Mouse (Mus musculus) embryo, embryonic 11 days (tissue): ENCODE data around the gene Ttc22.

ENCODE experiments used
- DNase-seq: peaks from one replicate; pipeline ENCODE4 v3.0.0-alpha.2; 2015

Ttc22 gene

GRCm38 (mm10) chr4:106617056-106617455, 5.2 kb upstream of the Ttc22 start, which contains the start of gene Lexm:
Gene Lexm (minus strand): TSS chr4:106617241.
- DNase-seq = peak; percentile 52

GRCm38 (mm10) chr4:106618898-106619297, 3.3 kb upstream of the Ttc22 start:
- no peak for DNase-seq

DNA sequence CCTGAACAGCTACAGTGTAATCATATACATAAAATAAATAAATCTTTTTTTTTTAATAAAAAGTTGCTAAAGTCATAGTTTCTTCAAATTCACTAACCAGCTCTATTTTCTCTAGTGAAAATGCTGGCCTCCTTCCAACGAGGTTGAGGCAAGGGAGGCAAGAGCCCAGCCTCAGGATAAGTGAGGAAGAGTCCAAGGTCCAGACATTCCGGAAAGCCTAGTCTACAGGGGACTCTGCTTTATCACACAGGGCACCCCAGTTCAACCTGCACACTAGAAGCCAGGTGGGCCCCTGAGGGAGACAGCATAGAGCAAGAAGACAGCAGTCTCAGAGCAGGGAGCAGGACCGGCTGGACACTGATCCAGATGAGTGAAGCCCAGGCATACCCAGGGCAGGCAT, 804 bp upstream of the Ttc22 start:
- no peak for DNase-seq

DNA sequence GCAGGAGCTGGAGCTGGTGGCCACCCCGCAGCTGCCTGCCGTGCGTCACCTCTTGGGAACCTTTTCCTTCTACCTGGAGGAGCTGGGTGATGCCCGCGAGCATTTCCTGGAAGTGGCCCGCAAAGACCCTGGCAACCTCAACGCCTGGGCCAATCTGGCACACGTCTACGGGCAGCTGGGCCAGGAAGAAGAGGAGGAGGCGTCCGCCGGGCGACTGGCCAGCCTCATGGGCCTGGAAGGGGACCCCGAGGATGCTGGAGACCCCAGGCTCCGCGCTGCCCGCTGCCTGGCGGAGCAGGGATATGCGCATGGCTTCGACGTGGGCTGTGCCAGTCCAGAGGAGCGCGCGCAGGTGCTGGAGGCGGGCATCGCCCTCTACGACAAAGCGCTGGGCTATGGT, 480 bp downstream of the Ttc22 start:
- DNase-seq = no peak

GRCm38 (mm10) chr4:106624271-106624670, 2.0 kb downstream of the Ttc22 start:
- DNase-seq = no peak

DNA sequence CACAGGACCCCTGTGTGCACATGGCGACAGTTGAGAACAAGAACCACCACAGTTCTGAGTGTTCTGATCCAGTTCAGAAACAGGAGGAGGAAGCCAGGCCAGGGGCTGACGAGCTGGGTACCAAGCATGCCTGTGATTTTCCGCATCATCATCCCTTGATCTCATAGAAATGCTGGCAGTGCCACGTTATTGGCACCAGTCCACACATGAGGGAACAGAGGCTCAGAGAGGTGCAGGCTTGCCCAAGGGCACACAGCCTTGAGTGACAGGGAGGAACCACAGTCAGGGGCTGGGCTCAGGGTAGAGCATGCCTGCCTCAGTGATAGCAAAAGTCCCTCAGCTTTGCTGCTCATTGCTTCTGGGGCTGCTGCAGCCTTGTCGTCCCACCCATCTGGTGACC, 5.6 kb downstream of the Ttc22 start:
- no peak for DNase-seq

GRCm38 (mm10) chr4:106628650-106629360, 6.6 kb downstream of the Ttc22 start:
- no peak for DNase-seq

- no peak for DNase-seq
Measured at GRCm38 (mm10) chr4:106629374-106629773, 7.1 kb downstream of the Ttc22 start.

DNA sequence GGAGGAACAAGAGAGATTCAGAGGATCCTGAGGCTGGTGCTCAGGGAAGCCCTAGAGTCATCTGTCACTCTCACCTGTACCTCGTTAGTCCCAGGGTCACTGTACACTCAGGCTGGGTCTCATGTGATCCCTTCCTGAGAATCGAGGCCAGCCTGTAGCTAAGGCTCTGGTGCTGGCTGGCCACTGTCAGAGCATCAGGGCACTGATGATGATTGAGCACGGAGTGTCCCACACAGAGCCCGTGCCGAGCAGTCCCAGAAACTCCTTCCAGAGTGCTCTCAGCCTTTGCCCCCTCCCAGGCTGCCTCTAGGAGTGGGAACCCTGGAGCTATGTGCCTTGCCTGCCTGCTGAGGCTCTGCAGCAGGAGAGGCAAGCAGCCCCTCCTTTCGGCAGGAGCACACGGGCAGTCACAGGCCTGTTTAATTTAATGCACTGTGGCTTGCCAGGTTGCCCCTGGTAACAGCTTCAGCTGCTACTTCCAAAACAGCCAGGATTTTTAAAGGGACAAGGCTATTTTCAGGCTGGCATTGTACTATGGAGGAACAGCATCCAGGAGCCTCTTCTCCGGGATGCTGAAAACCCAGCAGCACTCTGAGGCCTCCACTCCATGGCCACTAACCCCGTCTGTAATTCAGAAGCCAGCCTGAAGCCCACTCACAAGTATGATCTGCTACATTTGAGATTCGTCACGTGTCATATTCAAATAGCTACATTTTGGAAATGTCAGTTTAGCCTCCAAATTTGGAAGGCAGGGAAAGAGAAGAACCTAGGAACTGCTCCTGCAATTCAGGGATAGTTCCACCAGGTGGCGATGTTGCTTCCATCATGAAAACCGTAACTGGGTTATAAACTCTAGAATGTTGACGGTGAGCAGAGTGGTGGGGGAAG, 8.3 kb downstream of the Ttc22 start:
- peak; percentile 71 for DNase-seq

DNA sequence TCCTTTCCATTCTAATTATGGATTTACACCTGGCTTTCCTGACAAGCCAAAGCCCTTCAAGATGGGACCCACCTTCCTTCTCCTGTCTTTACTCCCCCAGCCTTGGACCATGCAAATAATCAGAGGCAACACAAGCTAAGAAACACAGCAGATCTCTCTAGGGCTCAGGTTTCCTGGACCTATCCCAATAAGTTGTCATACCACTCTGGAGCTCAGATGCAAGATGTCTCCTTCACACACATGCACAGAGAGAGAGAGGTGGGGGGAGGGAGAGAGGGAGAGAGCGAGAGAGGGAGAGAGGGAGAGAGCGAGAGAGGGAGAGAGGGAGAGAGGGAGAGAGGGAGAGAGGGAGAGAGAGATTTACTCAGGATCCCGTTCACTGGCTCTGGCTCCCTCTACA, 10.1 kb downstream of the Ttc22 start:
- no peak for DNase-seq

DNA sequence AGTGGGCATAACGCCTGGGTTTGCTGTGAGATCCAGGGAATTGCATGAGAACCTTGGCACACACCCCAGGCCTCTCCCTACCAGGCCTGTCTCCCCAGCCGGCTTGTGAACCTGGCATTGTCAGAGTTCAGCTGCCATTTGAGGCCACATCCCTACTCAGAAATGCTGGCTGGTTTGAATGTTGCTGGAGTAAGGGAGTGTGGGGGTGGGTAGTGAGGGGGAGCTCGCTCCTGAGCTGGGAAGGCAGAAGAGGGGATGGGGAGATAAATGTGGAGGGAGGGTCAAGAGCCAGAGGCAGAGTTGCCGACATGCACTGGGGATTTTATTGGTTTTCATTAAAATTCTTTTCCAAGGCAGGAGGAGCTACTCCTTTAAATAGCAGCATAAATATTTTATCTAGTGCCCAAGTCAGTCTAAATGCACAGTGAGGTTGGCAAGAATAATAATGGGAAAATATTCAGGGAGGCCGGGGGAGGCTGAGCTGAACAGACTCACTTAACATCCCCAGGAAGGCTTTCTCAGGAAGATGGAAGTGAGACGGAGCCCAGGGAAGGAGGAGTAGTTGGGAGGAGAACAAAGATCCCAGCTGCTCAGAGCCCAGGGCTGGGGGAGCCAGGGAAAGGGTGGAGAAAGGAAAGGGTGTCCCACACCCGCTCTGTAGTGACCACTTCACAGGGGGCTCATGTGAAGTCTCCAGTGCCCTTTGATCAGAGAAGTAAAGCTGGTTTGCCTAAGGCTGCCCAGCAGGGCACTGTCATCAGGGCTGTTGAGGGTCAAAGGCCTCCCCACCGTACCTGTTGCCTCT, 11.3 kb downstream of the Ttc22 start:
- no peak for DNase-seq

GRCm38 (mm10) chr4:106634086-106634479, 11.9 kb downstream of the Ttc22 start:
- DNase-seq = no peak

DNA sequence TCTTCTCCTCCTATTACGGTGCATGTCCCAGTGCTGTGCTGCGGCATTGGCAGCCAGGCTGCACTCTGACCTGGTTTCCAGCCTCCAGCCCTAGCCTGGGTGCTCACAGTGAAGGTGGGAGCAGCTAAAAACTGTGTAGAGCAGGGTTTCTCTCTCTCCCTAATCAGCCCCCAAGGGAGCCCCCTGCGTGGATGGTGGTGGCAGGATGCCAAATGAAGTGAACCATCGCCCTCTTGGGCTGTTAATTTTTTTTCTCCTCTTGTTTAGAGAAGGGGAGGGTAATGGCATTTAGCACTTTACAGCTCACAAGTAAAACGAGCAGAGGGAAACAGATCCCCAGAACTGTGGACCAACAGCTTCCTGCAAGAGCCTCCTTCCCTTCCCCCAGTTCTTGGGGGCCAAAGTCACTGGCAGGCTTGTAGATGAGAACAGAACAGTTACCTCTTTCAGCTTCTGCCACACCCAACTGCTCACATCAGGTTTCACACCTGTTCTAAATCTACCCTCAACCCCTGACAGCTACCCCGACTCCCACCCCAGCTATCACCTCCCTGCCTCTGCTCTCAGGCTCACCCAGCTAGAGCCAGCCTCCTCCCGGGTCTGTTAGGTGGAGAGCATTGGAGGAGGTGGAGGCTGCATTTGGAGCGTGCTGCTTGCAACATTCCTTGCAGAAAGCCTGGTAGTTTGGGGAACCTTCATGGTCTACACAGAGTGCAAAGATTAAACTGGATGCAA, 21.4 kb downstream of the Ttc22 start:
- DNase-seq = no peak

DNA sequence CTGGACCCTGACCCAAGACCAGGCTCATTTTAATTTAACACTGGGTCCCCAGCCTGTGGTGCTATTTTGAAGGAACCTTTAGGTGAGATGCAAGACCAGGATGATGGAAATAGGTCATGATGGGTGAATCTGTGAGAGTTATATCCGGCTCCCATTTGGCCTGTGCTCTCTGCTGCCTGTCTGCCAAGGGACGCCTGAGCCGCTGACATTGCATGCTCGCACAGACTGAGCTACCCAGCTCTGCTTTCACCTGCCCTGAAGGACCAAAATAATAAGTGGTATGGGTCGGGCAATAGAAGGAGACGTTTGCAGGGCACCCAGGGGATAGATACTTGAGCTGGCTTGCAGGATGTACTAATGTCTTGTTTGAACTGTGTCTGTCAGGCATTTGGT, 22.0 kb downstream of the Ttc22 start:
- no peak for DNase-seq

- no peak for DNase-seq
Measured at GRCm38 (mm10) chr4:106645797-106646196, 23.6 kb downstream of the Ttc22 start.

DNA sequence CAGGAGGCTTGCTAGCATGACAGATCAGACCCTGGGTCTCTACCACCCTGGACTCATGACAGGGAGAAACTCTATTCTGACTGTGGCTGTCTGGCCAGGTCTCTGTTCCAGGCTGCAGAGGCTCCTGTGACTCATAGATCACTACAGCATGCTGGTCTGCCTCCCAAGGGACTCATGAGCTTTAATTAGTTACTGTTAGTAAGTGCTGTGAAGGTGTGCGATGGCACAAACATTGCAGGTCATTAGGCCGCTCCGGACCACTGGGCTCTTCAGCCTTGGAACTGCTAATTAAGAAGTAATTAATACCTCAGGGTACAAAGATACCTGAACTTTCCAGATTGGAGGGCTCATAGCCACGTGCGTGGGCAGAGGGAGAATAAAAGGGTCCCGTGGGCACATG, 24.9 kb downstream of the Ttc22 start:
- no peak for DNase-seq

- DNase-seq = peak; percentile 98
Measured at GRCm38 (mm10) chr4:106650833-106651527, 28.7 kb downstream of the Ttc22 start, which contains the start of gene Pars2. Gene Pars2 (plus strand): TSS chr4:106651069.

- DNase-seq = no peak
Measured at GRCm38 (mm10) chr4:106652546-106652945, 30.3 kb downstream of the Ttc22 start.

GRCm38 (mm10) chr4:106653051-106653450, 30.8 kb downstream of the Ttc22 start:
- DNase-seq = no peak

GRCm38 (mm10) chr4:106655681-106656080, 33.4 kb downstream of the Ttc22 start:
- DNase-seq = no peak

- no peak for DNase-seq
Measured at GRCm38 (mm10) chr4:106663956-106664470, 41.8 kb downstream of the Ttc22 start.

GRCm38 (mm10) chr4:106664697-106665096, 42.5 kb downstream of the Ttc22 start:
- no peak for DNase-seq
